Mouse (Mus musculus) c-Kit-negative CD71-positive TER-119-positive erythroid progenitor cells, embryonic 14.5 days (primary cell): ENCODE data around the gene Tmem91.

Source experiments
- DNase-seq: peaks from one replicate; pipeline ENCODE4 v3.0.0-alpha.2; 2013; ENCODE audit warnings: low read depth, low spot score

The Tmem91 gene

DNA sequence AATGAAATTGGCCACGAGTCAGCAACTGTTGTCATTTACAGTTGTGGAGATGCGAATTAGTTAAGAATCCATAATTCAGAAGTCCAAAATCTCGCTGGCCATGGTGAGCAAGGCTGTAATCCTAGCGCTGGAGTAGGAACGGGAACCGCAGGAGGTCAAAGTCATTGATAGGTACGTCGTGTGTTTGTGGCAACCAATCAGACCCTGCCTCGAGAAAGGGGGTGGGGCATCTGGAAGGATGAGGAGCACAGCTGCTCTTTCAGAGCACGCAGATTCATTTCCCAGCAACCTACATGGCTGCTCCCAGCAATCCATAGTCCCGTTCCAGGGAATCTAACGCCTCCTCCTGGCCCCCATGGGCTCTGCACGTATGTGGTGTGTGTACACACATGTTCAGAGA lies 24.9 kb upstream of the Tmem91 start:
- no peak for DNase-seq

DNA sequence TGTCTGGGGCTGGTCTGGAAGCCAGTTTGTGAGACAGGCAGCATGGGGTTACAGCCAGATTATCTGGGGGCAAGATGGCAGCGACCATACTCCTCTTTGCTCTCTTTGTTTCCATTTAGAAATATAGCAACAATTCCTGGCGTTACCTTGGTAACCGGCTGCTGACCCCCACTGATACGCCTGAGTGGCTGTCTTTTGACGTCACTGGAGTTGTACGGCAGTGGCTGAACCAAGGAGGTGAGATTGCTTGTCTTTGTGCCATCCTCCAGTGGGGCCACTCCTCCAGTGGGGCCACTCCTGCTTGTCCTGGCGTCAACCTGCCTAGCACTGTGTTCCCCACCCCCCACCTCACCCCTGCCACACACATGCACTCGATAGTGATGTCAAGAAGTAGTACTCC lies 19.1 kb upstream of the Tmem91 start:
- DNase-seq, result no peak

DNA sequence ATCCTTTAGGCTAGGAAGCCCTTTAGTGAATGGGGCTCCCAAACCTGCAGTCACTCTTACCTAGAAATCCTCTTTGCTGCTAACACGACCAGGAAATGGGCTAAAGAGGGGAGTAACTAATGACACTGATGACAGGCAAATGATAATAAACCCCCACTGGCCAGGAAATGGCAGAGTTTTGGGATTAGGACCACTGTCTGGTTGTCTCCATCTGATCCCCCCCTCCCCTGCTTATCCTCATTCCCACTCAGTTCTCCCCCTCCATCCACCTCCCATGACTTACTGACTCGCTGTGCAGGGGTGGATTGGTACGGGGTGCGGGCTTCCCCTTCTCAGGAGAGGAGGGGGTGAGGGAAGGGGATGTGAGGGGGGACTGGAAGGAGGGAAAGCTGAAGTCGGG lies 15.1 kb upstream of the Tmem91 start:
- DNase-seq, result no peak

DNA sequence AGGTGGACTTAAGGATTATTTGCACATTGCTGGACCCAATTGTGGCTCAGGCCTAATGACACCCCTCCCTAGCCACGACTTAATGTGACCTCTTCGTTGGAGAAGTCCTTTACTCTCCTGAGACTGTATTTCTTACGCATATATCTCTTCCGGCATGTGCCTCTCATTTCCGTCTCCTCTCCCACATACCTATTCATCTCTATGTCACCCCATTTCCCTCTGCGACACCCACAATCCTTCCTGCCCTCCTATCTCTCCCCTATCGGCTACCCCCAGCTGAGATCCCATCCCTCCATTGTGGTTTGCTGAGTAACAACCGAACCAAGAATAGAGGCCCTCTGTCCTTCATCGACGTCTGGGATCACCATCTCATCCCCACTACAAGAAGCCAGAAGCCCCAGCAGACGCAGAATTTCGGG lies 14.6 kb upstream of the Tmem91 start:
- DNase-seq, result no peak

DNA sequence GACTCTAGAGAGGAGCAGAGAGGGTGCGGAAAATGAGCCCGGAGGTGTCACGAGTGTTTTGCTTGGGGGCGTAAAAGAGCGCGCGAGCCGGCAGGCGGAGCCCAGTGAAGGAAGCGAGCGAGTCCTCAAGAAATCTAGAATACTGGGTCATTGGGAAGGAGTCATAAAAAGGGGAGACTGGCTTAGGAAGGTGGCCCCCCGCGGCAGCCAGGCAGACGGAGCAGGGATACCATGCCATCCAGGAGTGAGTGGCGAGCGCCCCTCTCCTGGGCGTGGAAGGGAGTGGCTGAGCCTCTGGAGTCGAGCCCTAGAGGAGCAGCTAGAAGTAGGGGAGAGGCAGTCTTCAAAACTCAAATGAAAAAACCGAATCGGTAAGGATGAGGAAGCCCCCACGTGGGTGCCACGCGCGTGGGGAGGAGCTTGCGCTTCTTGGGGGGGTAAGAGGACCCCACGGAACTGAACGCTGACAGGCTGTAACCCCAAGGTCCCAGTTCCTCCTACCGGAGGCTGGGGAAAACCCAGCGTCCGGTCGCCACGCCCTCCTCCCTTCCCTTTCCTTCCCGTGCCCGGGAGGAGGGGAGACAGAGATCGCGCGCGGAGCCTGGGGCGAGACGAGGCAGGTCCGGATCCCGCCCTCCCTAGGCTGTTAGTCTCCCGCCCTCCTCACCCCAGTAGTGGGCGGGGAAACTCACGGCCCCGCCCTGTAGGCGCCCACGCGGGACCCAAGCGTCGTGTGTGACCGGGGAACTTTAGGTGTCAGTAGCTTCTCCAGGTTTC lies 14.0 kb upstream of the Tmem91 start:
- peak; percentile 66 for DNase-seq

DNA sequence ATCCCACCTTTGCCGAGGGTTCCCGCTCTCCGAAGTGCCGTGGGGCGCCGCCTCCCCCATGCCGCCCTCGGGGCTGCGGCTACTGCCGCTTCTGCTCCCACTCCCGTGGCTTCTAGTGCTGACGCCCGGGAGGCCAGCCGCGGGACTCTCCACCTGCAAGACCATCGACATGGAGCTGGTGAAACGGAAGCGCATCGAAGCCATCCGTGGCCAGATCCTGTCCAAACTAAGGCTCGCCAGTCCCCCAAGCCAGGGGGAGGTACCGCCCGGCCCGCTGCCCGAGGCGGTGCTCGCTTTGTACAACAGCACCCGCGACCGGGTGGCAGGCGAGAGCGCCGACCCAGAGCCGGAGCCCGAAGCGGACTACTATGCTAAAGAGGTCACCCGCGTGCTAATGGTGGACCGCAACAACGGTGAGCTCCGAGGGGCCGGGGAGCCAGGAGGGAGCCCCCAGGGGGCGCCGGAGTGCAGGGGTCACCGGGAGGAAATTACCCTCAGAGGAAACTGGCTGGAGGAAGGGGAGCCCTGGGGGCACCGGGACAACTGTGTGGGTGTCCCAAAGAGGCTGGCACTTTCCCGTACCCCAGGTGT lies 12.9 kb upstream of the Tmem91 start:
- no peak for DNase-seq

DNA sequence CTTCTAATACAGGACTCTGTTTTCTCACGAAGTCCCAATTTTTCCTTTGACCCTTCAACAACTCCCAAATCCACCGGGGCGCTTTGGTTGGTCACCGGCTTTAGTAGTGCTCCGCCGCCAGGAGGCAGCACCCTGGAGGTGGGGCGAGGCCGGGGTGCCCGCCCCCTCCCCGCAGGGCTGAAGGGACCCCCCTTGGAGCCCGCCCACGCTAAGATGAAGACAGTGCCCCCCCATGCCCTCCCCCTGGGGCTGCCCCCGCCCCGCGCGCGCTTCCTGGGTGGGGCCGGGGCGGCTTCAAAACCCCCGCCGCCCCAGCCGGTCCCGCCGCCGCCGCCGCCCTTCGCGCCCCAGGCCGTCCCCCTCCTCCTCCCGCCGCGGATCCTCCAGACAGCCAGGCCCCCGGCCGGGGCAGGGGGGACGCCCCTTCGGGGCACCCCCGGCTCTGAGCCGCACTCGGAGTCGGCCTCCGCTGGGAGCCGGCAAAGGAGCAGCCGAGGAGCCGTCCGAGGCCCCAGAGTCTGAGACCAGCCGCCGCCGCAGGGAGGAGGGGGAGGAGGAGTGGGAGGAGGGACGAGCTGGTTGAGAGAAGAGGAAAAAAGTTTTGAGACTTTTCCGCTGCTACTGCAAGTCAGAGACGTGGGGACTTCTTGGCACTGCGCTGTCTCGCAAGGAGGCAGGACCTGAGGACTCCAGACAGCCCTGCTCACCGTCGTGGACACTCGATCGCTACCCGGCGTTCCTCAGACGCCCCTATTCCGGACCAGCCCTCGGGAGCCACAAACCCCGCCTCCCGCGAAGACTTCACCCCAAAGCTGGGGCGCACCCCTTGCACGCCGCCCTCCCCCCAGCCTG lies 11.9 kb upstream of the Tmem91 start, which contains the start of gene Tgfb1:
Tgfb1 (plus strand) TSS at position 323 of the 852 bp plus-strand sequence.
- DNase-seq, result no peak

DNA sequence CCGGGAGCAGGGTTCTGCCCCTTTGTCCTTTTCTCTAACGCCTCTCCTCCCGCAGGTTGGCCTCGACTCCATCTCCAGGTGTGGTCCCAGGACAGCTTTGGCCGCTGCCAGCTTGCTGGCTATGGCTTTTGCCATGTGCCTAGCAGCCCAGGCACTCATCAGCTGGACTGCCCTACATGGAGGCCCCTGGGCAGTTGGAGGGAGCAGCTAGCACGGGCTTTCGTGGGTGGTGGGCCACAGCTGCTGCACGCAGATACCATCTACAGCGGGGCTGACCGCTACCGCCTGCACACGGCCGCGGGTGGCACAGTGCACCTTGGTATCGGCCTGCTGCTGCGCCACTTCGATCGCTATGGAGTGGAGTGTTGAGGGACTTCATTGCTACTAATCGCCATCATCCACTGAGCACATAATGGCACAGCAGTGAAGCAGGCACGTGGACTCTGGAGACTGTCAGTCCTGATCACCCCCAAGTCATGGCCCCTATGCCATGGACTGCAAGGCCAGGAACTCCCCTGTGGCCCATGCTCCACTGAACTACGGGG lies 11.0 kb upstream of the Tmem91 start:
- DNase-seq, result no peak

DNA sequence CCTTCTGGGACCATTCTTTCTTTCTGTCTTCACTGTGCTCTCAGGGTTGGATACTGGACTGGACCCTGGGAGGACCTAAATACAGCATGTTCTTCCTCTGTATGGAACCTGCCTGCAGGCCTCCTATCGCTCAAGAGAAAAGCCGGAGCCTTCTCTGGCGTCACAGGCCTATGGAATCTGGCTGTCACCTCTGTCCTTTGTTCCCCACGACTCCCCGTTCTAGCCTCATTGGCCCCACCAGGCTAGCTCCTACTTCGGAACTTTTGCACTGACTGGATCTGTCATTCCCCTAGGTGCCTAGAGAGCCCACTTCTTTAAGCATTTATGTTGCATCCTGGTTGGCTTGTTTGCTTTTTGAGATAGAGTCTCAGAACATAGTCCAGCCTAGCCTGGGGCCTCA lies 9.7 kb upstream of the Tmem91 start:
- no peak for DNase-seq

DNA sequence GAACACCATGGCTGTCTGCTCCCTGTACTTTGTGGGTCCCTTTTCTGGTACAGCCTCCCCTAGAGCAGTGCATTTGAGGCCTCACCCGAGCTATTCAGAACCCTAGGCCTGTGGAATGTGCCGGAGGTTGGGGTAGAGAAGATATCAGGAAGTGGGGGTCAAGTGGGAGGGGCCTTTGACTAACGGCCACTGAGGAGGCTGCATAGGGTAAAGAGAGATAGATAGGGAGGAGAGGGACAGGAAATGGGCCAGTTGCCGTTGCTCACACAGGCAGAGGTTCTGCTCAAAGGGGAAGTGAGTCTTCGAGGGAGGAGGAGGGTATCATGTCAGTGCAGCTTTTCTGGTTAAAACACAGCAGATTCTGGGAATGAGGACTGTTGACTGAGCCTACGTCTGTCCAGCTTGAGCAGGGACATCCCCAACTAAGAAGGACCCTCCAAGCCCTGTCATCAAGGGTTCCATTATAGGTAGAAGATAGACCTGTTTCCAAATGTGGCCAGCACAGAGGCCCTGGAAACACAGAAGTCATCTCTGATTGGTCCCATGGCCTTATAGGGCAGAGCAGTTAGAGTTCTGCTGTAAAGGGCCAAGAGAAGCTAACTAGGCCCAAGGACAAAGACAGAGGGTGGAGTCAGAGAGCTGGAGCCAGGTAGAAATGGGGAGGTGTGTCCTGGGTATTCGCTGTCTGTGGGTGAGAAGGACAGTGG lies 8.7 kb upstream of the Tmem91 start:
- no peak for DNase-seq

DNA sequence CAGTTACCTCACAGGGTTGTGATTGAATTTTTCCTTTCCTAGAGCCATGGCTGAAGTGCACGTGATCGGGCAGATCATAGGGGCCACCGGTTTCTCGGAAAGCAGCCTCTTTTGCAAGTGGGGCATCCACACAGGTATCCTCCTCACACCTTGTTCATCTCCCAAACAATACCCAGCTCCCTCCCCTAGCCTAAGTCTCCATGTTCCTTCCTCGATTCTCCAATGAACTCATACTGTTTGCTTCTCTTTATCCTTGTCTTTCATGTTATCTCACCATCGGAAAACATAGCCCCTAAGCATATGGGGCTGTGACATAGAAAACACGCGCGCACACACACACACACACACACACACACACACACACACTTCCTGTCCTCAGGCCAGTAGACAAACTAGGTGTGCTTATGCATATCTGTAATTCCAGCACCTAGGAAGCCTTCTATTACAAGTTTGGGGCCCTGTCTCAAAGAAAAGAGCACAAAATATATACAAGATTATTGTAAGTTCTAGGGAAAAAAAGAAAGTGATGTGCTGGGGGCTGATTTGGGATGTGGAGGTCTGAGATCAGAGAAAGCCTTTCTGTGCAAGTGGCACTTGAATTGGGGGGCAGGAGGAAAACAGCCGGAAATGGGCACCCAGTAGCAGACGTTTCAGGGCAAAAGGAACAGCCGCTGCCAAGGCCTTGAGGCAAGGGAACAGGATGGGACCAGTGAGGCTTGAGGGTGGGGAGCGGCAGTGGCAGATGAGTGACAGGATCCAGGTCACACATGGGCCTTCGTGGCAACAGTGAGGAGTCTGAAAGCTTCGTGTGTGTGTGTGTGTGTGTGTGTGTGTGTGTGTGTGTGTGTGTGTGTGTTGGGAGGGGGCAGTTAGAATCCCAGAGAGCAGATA lies 6.6 kb upstream of the Tmem91 start:
- no peak for DNase-seq

DNA sequence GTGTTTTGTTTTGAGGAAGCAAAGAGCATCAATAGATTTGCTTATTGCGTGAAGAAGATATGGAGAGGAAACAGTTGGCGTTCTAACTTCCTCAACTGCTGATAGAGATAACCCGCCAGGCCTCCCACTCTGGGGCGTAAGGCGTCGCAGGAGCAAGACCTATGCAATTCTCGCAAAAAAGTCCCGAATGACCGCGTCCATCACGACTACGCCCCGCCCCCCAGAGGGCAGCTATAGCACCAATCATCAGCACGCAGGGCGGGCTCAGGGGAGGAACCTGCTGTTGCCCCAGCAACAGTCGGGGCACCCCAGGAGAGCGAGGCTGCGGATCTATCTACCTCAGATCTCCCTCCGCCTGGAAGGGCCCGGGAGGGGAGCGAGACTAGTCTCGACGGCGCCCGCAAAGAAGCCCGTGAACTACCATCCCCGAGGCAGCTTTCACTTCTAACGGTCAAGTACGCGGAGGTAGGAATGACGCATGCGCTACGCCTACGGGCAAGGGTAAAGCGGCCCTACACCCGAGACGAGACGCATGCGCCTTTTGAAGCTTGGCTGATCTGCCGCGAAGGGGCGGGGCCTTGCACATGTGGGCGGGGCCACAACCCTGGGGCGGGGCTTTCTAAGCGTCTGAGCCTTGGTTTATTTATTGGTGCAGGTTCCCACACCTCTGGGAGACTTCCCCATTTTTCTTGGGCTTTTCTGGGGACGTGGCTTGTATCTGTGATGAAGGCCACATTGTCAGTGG lies 5.7 kb upstream of the Tmem91 start, which contains the start of gene B9d2:
B9d2 (plus strand) TSS at position 267 of the 745 bp plus-strand sequence.
- DNase-seq, result peak; percentile 94

DNA sequence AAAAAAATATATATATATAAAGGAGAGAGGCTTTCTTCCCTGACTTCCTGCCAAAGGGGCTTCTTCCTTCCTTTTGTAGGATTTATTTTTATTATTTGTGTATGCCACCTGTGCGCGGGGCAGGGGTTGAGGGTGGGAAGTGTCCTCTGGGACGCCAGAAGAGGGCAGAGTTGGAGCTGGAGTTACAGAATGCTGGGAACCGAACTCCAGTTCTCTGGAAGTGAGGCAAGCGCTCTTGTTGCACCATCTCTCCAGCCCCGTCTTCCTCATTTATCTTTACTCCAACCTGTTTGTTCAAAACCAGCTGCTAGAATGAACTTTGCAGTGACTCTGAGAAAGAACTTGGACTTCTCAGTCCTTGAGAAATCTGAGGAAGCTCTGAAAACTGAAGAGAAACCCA lies 5.0 kb upstream of the Tmem91 start:
- DNase-seq, result no peak

DNA sequence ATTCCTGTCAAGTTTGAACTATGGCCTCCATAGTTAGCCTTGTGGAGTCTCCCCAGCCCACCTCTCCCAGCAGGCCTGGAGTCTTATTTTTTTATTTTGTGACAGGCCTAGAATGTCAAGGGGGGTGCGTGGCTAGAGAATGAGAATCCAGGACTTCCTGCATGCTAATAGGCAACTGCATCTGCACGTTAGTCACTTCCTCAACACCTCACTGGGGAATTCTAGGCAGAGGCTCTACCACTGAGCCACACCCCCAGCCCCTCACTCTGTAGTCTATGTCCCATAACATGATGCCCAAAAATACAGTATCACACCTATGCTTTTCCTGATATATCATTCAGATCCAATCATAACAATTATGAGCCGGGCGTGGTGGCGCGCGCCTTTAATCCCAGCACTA lies 2.0 kb upstream of the Tmem91 start:
- no peak for DNase-seq

DNA sequence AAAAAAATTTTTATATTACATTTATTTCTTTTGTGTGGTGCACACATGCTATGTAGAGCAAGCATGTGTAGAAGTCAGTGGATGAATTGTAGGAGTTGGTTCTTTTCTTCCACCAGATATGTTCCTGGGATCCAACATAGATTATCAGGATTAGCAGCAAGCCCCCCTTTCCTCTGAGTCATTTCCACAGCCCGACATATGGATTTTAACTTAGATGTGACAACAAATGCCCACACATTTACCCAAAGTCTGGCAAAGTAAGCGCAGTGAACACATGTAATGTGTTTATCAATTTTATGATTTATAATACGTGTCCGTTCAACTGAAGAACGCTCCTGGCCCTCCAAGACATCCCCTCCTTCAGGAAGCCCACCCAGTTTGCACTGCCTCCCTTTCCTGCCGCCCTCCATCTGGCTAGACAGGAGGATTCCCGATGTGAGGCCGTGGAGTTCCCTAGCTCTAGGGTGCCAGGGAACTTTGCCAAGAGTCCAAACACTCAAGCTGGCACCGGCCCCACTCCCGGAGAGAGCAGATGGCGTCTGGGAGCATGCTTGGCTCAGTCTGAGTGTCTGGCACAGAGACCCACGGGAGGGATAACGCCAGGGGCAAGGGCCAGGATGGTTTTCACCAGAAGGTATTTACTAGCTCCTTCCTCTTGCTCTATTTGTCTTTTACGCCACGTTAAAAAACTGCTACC lies 1.3 kb upstream of the Tmem91 start:
- DNase-seq, result no peak

DNA sequence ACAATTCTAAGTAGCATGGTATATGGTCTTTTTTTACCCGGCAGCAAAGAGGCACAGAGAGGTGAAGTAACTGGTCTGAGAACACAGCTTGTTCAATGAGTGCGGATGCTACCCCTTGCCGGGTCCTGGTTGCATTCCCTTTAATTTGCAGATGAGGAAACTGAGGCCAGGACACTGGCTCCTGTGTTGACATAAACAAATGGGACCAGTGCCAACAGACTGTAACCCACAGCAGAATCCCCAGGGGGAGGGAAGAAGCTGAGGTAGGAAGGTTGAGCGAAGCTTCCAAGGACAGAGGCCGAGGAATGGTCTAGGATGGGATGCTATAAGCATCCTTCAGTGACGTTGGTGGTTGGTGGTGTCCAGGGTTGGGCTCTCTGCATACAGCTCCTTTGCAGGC lies 439 bp upstream of the Tmem91 start:
- DNase-seq, result no peak

DNA sequence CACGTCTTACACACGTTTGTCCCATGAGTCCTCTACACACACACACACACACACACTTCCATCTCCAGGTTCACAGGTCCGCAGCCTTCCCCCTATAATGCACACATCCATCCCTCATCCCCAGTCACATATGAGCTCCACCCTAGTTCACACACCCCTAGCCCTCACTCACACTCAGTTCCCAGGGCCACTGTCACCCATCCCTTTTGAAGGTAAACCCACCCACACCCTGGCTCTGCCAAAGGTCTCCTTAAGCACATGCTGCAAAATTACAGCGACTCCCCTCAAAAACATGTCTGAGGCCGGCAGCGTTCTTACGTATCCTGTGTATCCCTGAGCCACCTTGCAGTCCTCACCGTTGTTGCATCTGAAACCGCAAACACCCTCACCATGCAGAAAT lies 669 bp downstream of the Tmem91 start:
- DNase-seq, result no peak

DNA sequence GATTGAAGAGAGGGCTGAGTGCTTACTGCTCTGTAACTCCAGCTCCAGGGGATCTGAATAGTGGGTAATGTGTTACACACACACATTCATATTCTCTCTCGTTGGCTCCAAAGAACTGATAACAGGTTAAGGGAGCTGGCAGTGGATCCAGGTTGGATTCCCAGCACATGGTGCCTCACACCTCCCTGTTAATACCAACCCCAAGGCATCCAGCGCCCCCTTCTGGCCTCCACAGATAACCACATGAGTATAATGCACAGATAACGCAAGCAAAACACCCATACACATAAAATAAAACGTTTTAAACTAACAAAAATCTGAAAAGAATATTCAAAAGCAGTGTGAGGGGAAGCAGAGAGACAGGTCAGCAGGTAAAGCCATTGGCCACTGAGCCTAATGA lies 2.5 kb downstream of the Tmem91 start:
- DNase-seq, result no peak

DNA sequence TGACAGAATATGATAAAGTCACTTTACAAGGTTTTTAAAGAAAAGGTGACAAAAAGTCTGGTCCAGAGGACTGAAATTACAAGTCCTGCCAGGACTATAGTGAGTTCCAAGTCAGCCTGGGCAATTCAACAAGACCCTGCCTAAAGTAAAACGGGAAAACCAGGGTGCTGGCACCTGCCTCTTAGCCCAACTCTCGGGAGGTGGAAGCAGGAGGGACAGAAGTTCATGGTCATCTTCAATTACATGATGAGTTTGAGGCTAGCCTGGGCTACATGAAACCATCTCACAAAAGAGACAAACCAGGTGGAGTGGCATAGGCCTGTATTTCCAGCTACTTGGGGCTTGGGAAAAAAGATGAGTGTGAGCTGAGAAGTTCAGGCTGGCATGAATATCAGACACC lies 3.3 kb downstream of the Tmem91 start:
- DNase-seq, result no peak
